Mouse (Mus musculus): ENCODE measurements around the gene Pik3r6.

DNA sequence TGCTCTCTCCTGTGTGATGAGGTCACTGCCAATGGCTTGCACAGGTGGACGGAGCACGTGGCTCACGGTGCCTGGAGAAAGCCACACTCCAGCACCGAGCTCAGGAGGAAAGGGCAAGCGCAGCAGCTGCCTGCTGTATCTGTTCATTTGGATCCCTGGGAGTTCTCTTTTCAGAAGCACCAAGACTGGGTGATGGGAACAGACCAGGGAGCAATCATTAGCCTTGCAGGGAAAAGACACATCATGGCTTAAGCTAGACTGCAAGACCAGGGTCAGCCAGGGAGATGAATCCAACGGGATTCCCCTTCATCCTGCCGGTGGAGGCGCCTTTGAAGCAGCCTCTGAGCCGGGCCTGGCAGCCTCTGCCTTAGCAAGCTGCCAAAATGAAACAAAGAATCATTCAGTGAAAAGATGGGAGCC lies 76.7 kb downstream of the Pik3r6 start:
- no peak for TF ChIP-seq CTCF (IDR thresholded peaks at IDR 0.05; ENCODE audit: extremely low read depth, insufficient read depth, insufficient read length, insufficient replicate concordance)
- no peak for TF ChIP-seq POLR2A (IDR thresholded peaks at IDR 0.05; ENCODE audit: low read depth, low read length)
